Mouse (Mus musculus) forebrain, embryonic 12.5 days (tissue): ENCODE data around the gene Siah2. TPM values are rescaled to one million over a fixed set of nuclear protein-coding genes. Genes with fewer than 3 reads are reported as not detected.

Experiments used
- ATAC-seq: fragments of 200-750 bp; cut with Nextera tagmentation; 2 replicates; pipeline ENCODE4 v1.8.0; 2017; ENCODE audit warnings: moderate TSS enrichment; ENCODE audit not compliant: low FRiP score
- H3K27ac ChIP-seq: fragments of 300-500 bp; sonication (generic); 2 replicates; pipeline ENCODE4 v1.5.1; 2016; ENCODE audit warnings: mild to moderate bottlenecking
- H3K27me3 ChIP-seq: fragments of 300-500 bp; sonication (generic); 2 replicates; pipeline ENCODE4 v1.6.1; 2016; ENCODE audit warnings: mild to moderate bottlenecking
- H3K36me3 ChIP-seq: fragments of 300-500 bp; sonication (generic); replicated peaks from 2 replicates; pipeline ENCODE4 v1.6.1; 2016; ENCODE audit warnings: mild to moderate bottlenecking
- H3K4me1 ChIP-seq: fragments of 300-500 bp; sonication (generic); 2 replicates; pipeline ENCODE4 v1.6.1; 2016
- H3K4me2 ChIP-seq: fragments of 300-500 bp; sonication (generic); 2 replicates; pipeline ENCODE4 v1.6.1; 2016; ENCODE audit warnings: mild to moderate bottlenecking, moderate library complexity
- H3K4me3 ChIP-seq: fragments of 300-500 bp; sonication (generic); replicated peaks from 2 replicates; pipeline ENCODE4 v1.5.1; 2016; ENCODE audit warnings: mild to moderate bottlenecking
- H3K9ac ChIP-seq: fragments of 300-500 bp; sonication (generic); 2 replicates; pipeline ENCODE4 v1.6.1; 2016; ENCODE audit warnings: mild to moderate bottlenecking
- H3K9me3 ChIP-seq: fragments of 300-500 bp; sonication (generic); 2 replicates; pipeline ENCODE4 v1.6.1; 2016
- WGBS: fragments of 180-500 bp; shearing (Covaris S2); methylation state at CpG from one replicate; pipeline ENCODE4 v1.1.7; 2016; 5-methylcytosine and 5-hydroxymethylcytosine counted together
- polyA plus RNA-seq: library from polyadenylated mRNA; unstranded; fragments of >200 nt; fragmentation: Nextera tagmentation; extraction: Ambion mirVana; gene quantifications from 2 replicates; pipeline ENCODE4 v1.2.1, GENCODE M21; 2016

Siah2 gene
- polyA plus RNA-seq, 1 experiment from 2014 or later, result 5.6 TPM

GRCm38 (mm10) chr3:58716705-58717104 is 24.5 kb upstream of the Siah2 start:
- H3K4me1 ChIP-seq, result no peaks in the 10 kb centered on the region
- no peaks in the 10 kb centered on the region for H3K27me3 ChIP-seq
- H3K9ac ChIP-seq, result no peak overlapping the region
- H3K4me3 ChIP-seq, result no peak overlapping the region
- no peak overlapping the region for H3K4me2 ChIP-seq
- no peaks in the 10 kb centered on the region for H3K9me3 ChIP-seq
- no peaks in the 10 kb centered on the region for H3K36me3 ChIP-seq
- H3K27ac ChIP-seq, result no peak overlapping the region
- no peak for ATAC-seq
- WGBS, result 91% methylated on average over 2 of the region's 2 CpGs

DNA sequence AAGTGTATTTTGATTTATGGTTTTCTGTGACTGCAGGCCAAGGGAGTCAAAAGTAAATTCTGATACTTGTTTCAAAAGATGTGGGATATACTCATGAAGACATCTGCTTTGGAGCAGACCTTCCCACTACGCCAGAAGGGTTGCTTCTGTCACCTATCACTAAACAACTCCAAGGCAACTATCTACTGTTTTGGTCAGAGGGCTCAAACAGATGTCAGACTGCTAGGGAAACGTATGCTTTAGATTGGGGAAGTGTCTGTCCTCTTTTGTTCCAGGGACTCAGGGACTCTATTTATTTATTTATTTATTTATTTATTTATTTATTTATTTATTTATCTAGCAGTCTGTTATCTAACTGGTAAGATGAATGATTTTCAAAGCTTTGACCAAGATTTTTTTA is 22.6 kb upstream of the Siah2 start:
- Histone ChIP-seq H3K9ac (no peak overlapping the region), H3K4me2 (no peak overlapping the region), H3K9me3 (no peaks in the 10 kb centered on the region), H3K36me3 (no peaks in the 10 kb centered on the region), H3K4me1 (no peaks in the 10 kb centered on the region), H3K27me3 (no peaks in the 10 kb centered on the region), H3K4me3 (no peak overlapping the region), H3K27ac (no peak overlapping the region)
- 81% methylated on average over 2 of the region's 2 CpGs for WGBS
- ATAC-seq, result no peak

DNA sequence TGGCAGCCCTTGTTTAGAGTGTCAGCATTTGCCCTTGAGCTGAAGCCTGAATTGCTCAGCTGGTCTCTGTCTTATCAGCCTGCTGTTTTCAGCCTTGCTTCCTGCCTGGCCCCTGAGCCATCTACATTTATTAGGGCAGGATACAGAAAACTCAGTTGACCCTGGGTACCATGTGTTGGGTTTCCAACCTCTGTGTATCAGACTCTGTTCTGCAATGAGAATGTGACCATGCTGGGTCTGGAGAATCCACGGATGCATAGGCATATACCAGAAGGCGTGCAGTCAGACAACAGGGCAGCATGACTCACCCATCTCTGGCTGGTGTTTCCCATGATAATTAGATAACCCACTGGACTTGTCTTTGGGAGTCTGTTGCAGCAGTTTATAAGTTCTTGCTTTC is 21.8 kb upstream of the Siah2 start:
- ATAC-seq, result no peak
- H3K4me3 ChIP-seq, result no peak overlapping the region

DNA sequence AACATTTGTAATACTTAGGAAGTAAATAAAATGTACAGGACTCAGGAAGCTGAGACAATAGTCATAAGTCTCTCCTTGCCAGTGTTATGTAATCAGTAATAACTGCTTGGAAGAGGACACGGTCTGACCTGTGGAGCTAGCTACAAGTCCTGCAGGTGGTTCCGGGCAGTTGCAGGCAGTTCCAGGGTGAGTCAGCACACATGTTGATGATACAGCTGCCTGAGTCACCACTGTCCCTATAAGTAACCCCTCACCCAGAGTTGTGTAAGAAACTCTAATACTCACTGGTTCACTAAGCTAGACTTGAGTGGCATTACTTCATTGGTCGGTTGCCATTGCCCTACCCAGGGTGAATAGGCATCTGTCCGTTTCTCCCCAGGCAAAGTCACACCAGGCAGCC is 21.0 kb upstream of the Siah2 start:
- H3K36me3 ChIP-seq, result no peaks in the 10 kb centered on the region
- no peak overlapping the region for H3K4me2 ChIP-seq
- H3K27ac ChIP-seq, result no peak overlapping the region
- H3K27me3 ChIP-seq, result no peaks in the 10 kb centered on the region
- ATAC-seq, result no peak
- no peak overlapping the region for H3K4me3 ChIP-seq
- H3K9ac ChIP-seq, result no peak overlapping the region
- WGBS, result 92% methylated on average over 4 of the region's 4 CpGs
- H3K4me1 ChIP-seq, result no peaks in the 10 kb centered on the region
- no peaks in the 10 kb centered on the region for H3K9me3 ChIP-seq

More for the DNA sequence above, 21.8 kb upstream of the Siah2 start:
- no peak overlapping the region for H3K9ac ChIP-seq
- H3K27ac ChIP-seq, result no peak overlapping the region
- H3K9me3 ChIP-seq, result no peaks in the 10 kb centered on the region
- no peaks in the 10 kb centered on the region for H3K36me3 ChIP-seq
- H3K27me3 ChIP-seq, result no peaks in the 10 kb centered on the region
- WGBS, result 76% methylated on average over 2 of the region's 2 CpGs
- no peak overlapping the region for H3K4me2 ChIP-seq
- no peaks in the 10 kb centered on the region for H3K4me1 ChIP-seq

DNA sequence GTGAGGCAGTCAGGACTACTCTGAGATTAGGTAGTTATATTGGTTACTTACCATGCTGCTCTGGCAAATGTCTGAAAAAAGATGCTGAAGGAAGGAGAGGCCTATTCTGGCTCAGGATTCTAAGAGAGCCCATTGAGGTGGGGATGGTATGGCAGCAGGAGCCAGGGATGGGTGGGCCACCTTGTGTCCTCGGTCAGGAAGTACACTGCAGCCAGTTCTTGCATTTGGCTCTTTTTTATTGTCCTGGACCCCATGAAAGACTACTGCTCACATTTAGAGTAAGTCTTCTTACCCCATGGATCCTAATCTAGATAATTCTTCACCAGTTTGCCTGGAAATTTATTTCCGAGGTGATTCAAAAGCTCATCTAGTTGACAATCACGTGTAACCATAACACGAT is 12.3 kb upstream of the Siah2 start:
- Histone ChIP-seq H3K4me1 (no peaks in the 10 kb centered on the region), H3K36me3 (no peaks in the 10 kb centered on the region), H3K4me3 (no peak overlapping the region), H3K4me2 (no peak overlapping the region), H3K27ac (no peak overlapping the region), H3K27me3 (no peaks in the 10 kb centered on the region), H3K9ac (no peak overlapping the region), H3K9me3 (no peaks in the 10 kb centered on the region)
- 75% methylated on average over 4 of the region's 4 CpGs for WGBS
- no peak for ATAC-seq

DNA sequence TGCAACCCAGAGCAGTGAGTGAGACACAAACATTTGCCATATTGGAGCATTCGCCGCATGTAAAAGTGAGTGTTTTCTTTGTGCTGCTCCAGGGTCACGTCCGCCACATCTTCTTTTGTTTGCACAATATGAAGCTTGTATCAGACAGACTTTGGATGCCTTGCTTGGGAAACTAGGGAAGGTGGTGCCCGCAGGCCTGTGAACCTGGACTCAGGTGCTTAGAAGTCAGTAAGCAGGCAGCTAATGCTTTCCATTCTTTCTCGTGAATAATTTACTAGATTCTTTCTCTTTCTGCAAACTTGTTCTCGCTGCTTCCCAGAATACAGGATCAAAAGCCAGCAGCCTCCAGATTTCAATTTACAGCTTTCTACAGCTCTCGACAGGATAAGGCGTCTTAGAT is 11.5 kb upstream of the Siah2 start:
- 88% methylated on average over 9 of the region's 9 CpGs for WGBS
- no peaks in the 10 kb centered on the region for H3K36me3 ChIP-seq
- H3K27me3 ChIP-seq, result no peaks in the 10 kb centered on the region
- H3K4me1 ChIP-seq, result no peaks in the 10 kb centered on the region
- H3K9me3 ChIP-seq, result no peaks in the 10 kb centered on the region
- H3K9ac ChIP-seq, result no peak overlapping the region
- no peak for ATAC-seq
- no peak overlapping the region for H3K4me3 ChIP-seq
- H3K4me2 ChIP-seq, result no peak overlapping the region
- no peak overlapping the region for H3K27ac ChIP-seq

DNA sequence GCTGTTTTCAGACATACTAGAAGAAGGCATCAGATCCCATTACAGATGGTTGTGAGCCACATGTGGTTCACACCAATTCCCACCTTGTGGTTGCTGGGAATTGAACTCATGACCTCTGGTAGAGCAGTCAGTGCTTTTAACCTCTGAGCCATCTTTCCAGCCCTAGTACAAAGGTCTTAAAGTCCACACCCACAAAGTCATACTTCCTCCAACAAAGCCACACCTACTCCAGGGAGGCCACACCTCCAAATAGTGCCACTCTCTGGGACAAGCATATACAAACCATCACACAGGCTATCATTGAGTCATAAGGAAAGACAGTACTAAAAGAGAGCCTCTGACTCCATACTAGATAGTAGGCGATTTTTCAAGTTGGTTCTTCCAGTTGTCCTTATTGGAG is 10.1 kb upstream of the Siah2 start:
- ATAC-seq, result no peak
- H3K27me3 ChIP-seq, result no peaks in the 10 kb centered on the region
- no peaks in the 10 kb centered on the region for H3K36me3 ChIP-seq
- H3K4me1 ChIP-seq, result no peaks in the 10 kb centered on the region
- WGBS, result 96% methylated on average over 1 of the region's 1 CpGs
- H3K4me2 ChIP-seq, result no peak overlapping the region
- H3K27ac ChIP-seq, result no peak overlapping the region
- no peaks in the 10 kb centered on the region for H3K9me3 ChIP-seq
- H3K9ac ChIP-seq, result no peak overlapping the region
- H3K4me3 ChIP-seq, result no peak overlapping the region

- ATAC-seq, result no peak
- WGBS, result 87% methylated on average over 1 of the region's 1 CpGs
- Histone ChIP-seq H3K9ac (no peak overlapping the region), H3K27ac (no peak overlapping the region), H3K9me3 (no peaks in the 10 kb centered on the region), H3K36me3 (no peaks in the 10 kb centered on the region), H3K27me3 (no peaks in the 10 kb centered on the region), H3K4me2 (no peak overlapping the region), H3K4me3 (no peak overlapping the region), H3K4me1 (no peaks in the 10 kb centered on the region)
Measured at GRCm38 (mm10) chr3:58701441-58701840, 9.2 kb upstream of the Siah2 start.

- H3K4me2 ChIP-seq, result no peak overlapping the region
Measured at GRCm38 (mm10) chr3:58697926-58698325, 5.7 kb upstream of the Siah2 start.

DNA sequence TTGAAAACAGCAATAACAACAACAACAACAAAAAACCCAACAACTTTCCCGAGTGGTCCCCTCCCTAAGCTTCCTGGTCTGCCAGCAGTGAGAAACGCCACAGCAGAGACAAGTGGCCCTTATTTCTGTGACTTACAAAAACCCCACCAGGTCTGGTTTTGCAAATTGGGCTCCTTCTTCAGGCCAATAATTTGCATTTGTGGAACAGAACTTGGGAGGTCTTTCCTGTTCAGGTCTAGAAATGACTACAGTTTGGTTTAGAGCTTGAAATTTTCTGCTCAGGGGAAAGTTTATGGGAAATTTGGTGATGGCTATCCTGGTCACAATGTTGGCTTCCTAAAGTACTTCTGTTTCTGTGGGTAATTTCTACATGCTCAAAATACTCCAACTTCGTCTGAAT is 4.6 kb upstream of the Siah2 start:
- Histone ChIP-seq H3K9me3 (no peaks in the 10 kb centered on the region), H3K36me3 (no peaks in the 10 kb centered on the region), H3K27me3 (peaks cover 17% of the 10 kb centered on the region), H3K27ac (no peak overlapping the region), H3K4me1 (no peaks in the 10 kb centered on the region), H3K4me2 (no peak overlapping the region), H3K9ac (no peak overlapping the region), H3K4me3 (no peak overlapping the region)
- no peak for ATAC-seq
- WGBS, result 52% methylated on average over 3 of the region's 3 CpGs

More at GRCm38 (mm10) chr3:58697926-58698325, 5.7 kb upstream of the Siah2 start:
- ATAC-seq, result no peak
- Histone ChIP-seq H3K9me3 (no peaks in the 10 kb centered on the region), H3K9ac (no peak overlapping the region), H3K36me3 (no peaks in the 10 kb centered on the region), H3K4me1 (no peaks in the 10 kb centered on the region), H3K4me3 (no peak overlapping the region), H3K27me3 (peaks cover 14% of the 10 kb centered on the region), H3K27ac (no peak overlapping the region)
- 88% methylated on average over 4 of the region's 4 CpGs for WGBS

DNA sequence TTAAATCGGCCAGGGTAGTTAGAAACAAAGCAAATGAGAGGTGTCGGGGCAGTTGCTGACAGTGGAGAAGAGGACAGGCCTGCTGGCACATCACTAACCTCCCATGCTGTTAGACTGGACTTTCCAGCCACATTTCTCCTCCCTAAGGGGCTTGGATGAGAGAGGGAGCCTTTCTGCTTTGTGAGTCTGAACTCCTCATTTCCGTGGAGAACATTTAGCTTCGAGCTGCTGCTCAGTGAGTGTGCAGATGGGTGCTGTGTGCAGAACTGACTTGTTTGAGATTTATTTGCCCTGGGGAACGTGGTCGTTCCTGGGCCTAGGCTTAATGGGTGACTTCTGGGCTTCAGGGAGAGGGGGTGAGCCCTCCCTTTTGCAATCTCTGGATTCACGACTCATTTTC is 3.3 kb upstream of the Siah2 start:
- 69% methylated on average over 7 of the region's 7 CpGs for WGBS
- Histone ChIP-seq H3K9ac (no peak overlapping the region), H3K27ac (no peak overlapping the region), H3K36me3 (no peaks in the 10 kb centered on the region), H3K4me3 (no peak overlapping the region), H3K4me2 (no peak overlapping the region), H3K9me3 (no peaks in the 10 kb centered on the region), H3K27me3 (peaks cover 17% of the 10 kb centered on the region), H3K4me1 (peaks cover 2% of the 10 kb centered on the region; the same call in 1 of the 2 replicates)
- ATAC-seq, result no peak

DNA sequence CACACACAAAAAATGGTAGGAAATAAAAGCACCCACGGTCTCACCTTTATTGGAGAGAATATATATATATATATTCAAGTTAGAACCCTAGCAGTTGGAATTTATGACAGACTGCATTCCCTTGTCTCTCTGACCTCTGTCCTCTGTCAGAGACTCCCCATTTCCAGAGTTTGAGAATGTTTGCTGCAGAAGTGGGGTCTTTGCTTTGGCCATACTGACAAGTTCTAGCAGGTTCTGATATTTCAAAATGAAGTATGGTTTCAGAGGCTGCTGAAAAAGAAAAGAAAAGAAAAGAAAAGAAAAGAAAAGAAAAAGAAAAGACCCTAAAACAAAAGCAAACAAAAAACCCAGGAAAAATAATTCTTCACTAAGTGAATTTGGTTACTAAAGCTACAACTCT is 2.8 kb upstream of the Siah2 start:
- peaks cover 17% of the 10 kb centered on the region for H3K27me3 ChIP-seq
- no peak overlapping the region for H3K4me3 ChIP-seq
- no peak overlapping the region for H3K27ac ChIP-seq
- no peaks in the 10 kb centered on the region for H3K36me3 ChIP-seq
- H3K9ac ChIP-seq, result no peak overlapping the region
- no peak overlapping the region for H3K4me2 ChIP-seq
- peaks cover 6% of the 10 kb centered on the region; the same call in 1 of the 2 replicates for H3K4me1 ChIP-seq
- WGBS, result 78% methylated on average over 1 of the region's 1 CpGs
- H3K9me3 ChIP-seq, result no peaks in the 10 kb centered on the region
- ATAC-seq, result no peak

DNA sequence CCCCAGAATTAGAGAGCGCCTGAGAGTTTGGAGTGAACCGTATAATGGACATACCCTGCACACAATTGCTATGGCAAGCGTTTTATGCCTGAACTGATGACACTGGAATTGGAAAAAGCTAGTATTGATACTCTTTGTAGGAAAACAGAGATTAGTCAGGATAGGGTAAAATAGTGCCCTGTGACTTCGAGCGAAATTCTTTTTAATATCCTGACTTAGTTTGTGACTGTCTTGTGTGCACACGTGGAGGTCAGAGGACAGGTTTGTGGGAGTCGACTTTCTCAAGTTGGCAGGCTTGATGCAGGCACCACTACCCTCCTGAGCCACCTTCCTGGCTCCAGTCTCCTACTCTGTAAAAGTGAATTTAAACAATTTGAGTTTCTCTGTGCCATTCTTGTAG is 1.1 kb upstream of the Siah2 start:
- ATAC-seq, result no peak
- Histone ChIP-seq H3K9ac (no peak overlapping the region), H3K36me3 (no peaks in the 10 kb centered on the region), H3K9me3 (no peaks in the 10 kb centered on the region), H3K27me3 (peaks cover 17% of the 10 kb centered on the region), H3K4me1 (peaks cover 10% of the 10 kb centered on the region; the same call in 1 of the 2 replicates), H3K4me3 (no peak overlapping the region), H3K27ac (no peak overlapping the region), H3K4me2 (no peak overlapping the region)
- WGBS, result 85% methylated on average over 7 of the region's 7 CpGs
